Mouse (Mus musculus) layer of hippocampus, adult 8-10 months (tissue): ENCODE measurements at regions not wholly inside any gene's neighbourhood (a gene's known extent, or its start where the extent isn't known, plus 50 kb on each side); places are given as distances from the start of the nearest gene placed in this dataset.
"Not testable (repeated sequence)": the region's sequence is repeated elsewhere in the genome, so short reads cannot be mapped to it uniquely, and the experiment has no call there.

Experiments used
- DNase-seq, 2 experiments: peaks; one replicate each; pipeline ENCODE4 v3.0.0; 2022; ENCODE audit warnings: low spot score in 2 of 2

- DNase-seq, result no peak
Measured at GRCm38 (mm10) chr1:141716953-141717352, 1471.0 kb downstream of the Kcnt2 start.

- no peak for DNase-seq
Measured at GRCm38 (mm10) chr1:141717510-141717909, 1471.6 kb downstream of the Kcnt2 start.

GRCm38 (mm10) chr1:141741299-141741698 is 1495.3 kb downstream of the Kcnt2 start:
- no peak for DNase-seq

- DNase-seq, result no peak
Measured at GRCm38 (mm10) chr1:141776059-141776458, 1530.1 kb downstream of the Kcnt2 start.

- no peak for DNase-seq
Measured at GRCm38 (mm10) chr1:141783367-141783766, 1537.4 kb downstream of the Kcnt2 start.

GRCm38 (mm10) chr1:141813315-141814158 is 1567.6 kb downstream of the Kcnt2 start:
- DNase-seq, result no peak

GRCm38 (mm10) chr1:141831444-141831843 is 1585.5 kb downstream of the Kcnt2 start:
- no peak for DNase-seq

- no peak for DNase-seq
Measured at GRCm38 (mm10) chr1:141842547-141842946, 1596.6 kb downstream of the Kcnt2 start.

- DNase-seq, result not testable (repeated sequence)
Measured at GRCm38 (mm10) chr1:141853841-141854240, 1607.9 kb downstream of the Kcnt2 start.

- DNase-seq, result no peak
Measured at GRCm38 (mm10) chr1:141884356-141884755, 1638.4 kb downstream of the Kcnt2 start.

GRCm38 (mm10) chr1:141897924-141898455 is 1652.0 kb downstream of the Kcnt2 start:
- no peak for DNase-seq

GRCm38 (mm10) chr1:141911714-141912398 is 1665.9 kb downstream of the Kcnt2 start:
- DNase-seq, result no peak

- no peak for DNase-seq
Measured at GRCm38 (mm10) chr1:141926194-141926593, 1680.2 kb downstream of the Kcnt2 start.

GRCm38 (mm10) chr1:141926804-141927203 is 1680.8 kb downstream of the Kcnt2 start:
- no peak for DNase-seq

GRCm38 (mm10) chr1:141948055-141948454 is 1692.4 kb upstream of the B3galt2 start:
- no peak for DNase-seq

- DNase-seq, result no peak
Measured at GRCm38 (mm10) chr1:141954323-141954867, 1686.1 kb upstream of the B3galt2 start.

GRCm38 (mm10) chr1:141961743-141962142 is 1678.7 kb upstream of the B3galt2 start:
- no peak for DNase-seq

GRCm38 (mm10) chr1:141968133-141968532 is 1672.3 kb upstream of the B3galt2 start:
- DNase-seq, result no peak

- no peak for DNase-seq
Measured at GRCm38 (mm10) chr1:141974329-141974728, 1666.1 kb upstream of the B3galt2 start.

- DNase-seq, result no peak
Measured at GRCm38 (mm10) chr1:141999769-142000168, 1640.7 kb upstream of the B3galt2 start.

GRCm38 (mm10) chr1:142000335-142000734 is 1640.1 kb upstream of the B3galt2 start:
- DNase-seq, result no peak

GRCm38 (mm10) chr1:142006316-142006715 is 1634.1 kb upstream of the B3galt2 start:
- peak in 1 of 2 experiments; percentile 15 for DNase-seq
